ENCODE assay signal across 8 mouse cellular contexts in the genomic region with DNA sequence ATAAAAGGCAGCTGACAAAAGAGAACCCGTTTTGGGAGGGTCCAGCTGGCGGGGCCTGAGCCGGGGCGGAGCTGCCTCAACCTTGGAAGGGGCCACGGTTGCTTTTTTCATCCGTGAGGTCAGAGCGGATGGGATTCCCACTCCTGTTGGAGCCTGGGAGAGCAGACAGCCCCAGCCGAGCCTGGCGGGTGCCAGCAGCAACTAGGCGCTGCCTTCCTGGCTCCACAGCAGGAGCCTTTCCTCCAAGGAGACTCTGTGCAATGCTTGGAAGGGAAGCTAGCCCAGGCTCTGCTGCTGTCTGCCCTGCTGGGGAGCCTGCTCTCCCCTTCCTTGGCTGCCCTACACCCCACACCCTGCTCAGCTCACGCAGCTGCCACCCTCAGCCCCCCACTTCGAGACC.
DNase-seq lines count a peak whose midpoint lies in the region; ATAC-seq lines count a peak whose summit lies in the region.

No protein-coding gene starts in this region.

- WGBS in embryonic facial prominence, embryonic 14.5 days, result 20% methylated on average over 10 of the region's 12 CpGs
- 21% methylated on average over 12 of the region's 12 CpGs for WGBS in midbrain, embryonic 11.5 days

- H3K9me3 ChIP-seq in embryonic facial prominence, embryonic 14.5 days (ENCODE audit: control insufficient read depth, low read length), result no peaks in the 10 kb centered on the region
- no peaks in the 10 kb centered on the region for H3K9me3 ChIP-seq in midbrain, embryonic 11.5 days (ENCODE audit: control insufficient read depth, low read length)

- ATAC-seq in embryonic facial prominence, embryonic 14.5 days (ENCODE audit: low read depth), result peak; percentile 68
- peak; percentile 57 for ATAC-seq in midbrain, embryonic 11.5 days (ENCODE audit: low FRiP score)
- no peak for ATAC-seq in activated CD4-positive, CD25-positive, alpha-beta regulatory T cell, adult 4 months

- DNase-seq in layer of hippocampus, adult 11-12 months (ENCODE audit: low spot score), result peak; percentile 9
- no peak for DNase-seq in layer of hippocampus, adult 9-10 months (ENCODE audit: low spot score)
- peak; percentile 59 for DNase-seq in embryonic facial prominence, embryonic 14.5 days (ENCODE audit: low spot score)
- peak; percentile 63 to 69 for DNase-seq in heart, adult 9 months (ENCODE audit: low spot score in 2 of 2)
- DNase-seq in kidney, postnatal 4 days, result peak; percentile 44 to 58
- no peak for DNase-seq in midbrain, embryonic 11.5 days (ENCODE audit: low spot score, missing footprints)
- peak; percentile 65 for DNase-seq in skeletal muscle tissue, adult 2 months (ENCODE audit: low read depth, low spot score)

- 0 out of 2 replicates have a peak overlapping the region, but pooled peaks have one; percentile 31 for H3K9ac ChIP-seq in embryonic facial prominence, embryonic 14.5 days (ENCODE audit: low read depth, low read length)
- H3K9ac ChIP-seq in midbrain, embryonic 11.5 days (ENCODE audit: low read length), result peak overlapping the region; percentile 51

- H3K4me3 ChIP-seq in embryonic facial prominence, embryonic 14.5 days (ENCODE audit: low read depth, low read length), result no peak overlapping the region
- no peak overlapping the region for H3K4me3 ChIP-seq in midbrain, embryonic 11.5 days (ENCODE audit: low read depth, low read length)

- no peaks in the 10 kb centered on the region for H3K27me3 ChIP-seq in embryonic facial prominence, embryonic 14.5 days (replicated peaks; ENCODE audit: control insufficient read depth, insufficient read depth, low read length)
- H3K27me3 ChIP-seq in midbrain, embryonic 11.5 days (ENCODE audit: control insufficient read depth, insufficient read depth, low read length), result no peaks in the 10 kb centered on the region

- H3K27ac ChIP-seq in embryonic facial prominence, embryonic 14.5 days (replicated peaks; ENCODE audit: low read depth, low read length), result no peak overlapping the region; the same call in 1 of the 2 replicates
- no peak overlapping the region for H3K27ac ChIP-seq in midbrain, embryonic 11.5 days (ENCODE audit: low read depth, low read length)

- peak overlapping the region; percentile 44 for H3K4me2 ChIP-seq in embryonic facial prominence, embryonic 14.5 days (ENCODE audit: low read depth, low read length)
- H3K4me2 ChIP-seq in midbrain, embryonic 11.5 days, result peak overlapping the region; percentile 27

- H3K4me1 ChIP-seq in embryonic facial prominence, embryonic 14.5 days (ENCODE audit: control insufficient read depth, insufficient read depth, low read length), result peaks cover 11% of the 10 kb centered on the region; the same call in 1 of the 2 replicates
- H3K4me1 ChIP-seq in midbrain, embryonic 11.5 days (ENCODE audit: control insufficient read depth, insufficient read depth, low read length), result peaks cover 9% of the 10 kb centered on the region

- H3K36me3 ChIP-seq in embryonic facial prominence, embryonic 14.5 days (ENCODE audit: control insufficient read depth, insufficient read depth, low read length), result no peaks in the 10 kb centered on the region
- no peaks in the 10 kb centered on the region for H3K36me3 ChIP-seq in midbrain, embryonic 11.5 days (ENCODE audit: control insufficient read depth, insufficient read depth, low read length)

Comparison
In these comparisons a context has a peak if more than half of its experiments do, and no peak if none do; other contexts are left out.
1. DNase-seq: peak in layer of hippocampus, adult 11-12 months (single experiment), embryonic facial prominence, embryonic 14.5 days (single experiment), heart, adult 9 months (2 of 2), kidney, postnatal 4 days (2 of 2) and skeletal muscle tissue, adult 2 months (single experiment); none in layer of hippocampus, adult 9-10 months (single experiment) and midbrain, embryonic 11.5 days (single experiment).